Mouse (Mus musculus): ENCODE data around the gene Spin2-ps6. TPM values are rescaled to one million over a fixed set of nuclear protein-coding genes. Genes with fewer than 3 reads are reported as not detected.
"Not testable (repeated sequence)": the region's sequence is repeated elsewhere in the genome, so short reads cannot be mapped to it uniquely, and the experiment has no call there.

The Spin2-ps6 gene
- polyA plus RNA-seq (2015; fragmentation: Nextera tagmentation; extraction: Ambion mirVana): not detected in 2 replicates

- H3K9ac ChIP-seq; ATAC-seq (ENCODE audit: low FRiP score, low read depth); H3K27me3 ChIP-seq; H3K4me1 ChIP-seq (replicated peaks); H3K27ac ChIP-seq (replicated peaks); H3K36me3 ChIP-seq; H3K4me3 ChIP-seq; H3K4me2 ChIP-seq; H3K9me3 ChIP-seq: not testable (repeated sequence)
- 90% methylated on average over 1 of the region's 3 CpGs for WGBS
Observed at GRCm38 (mm10) chrX:33234569-33234968, at the start of gene Spin2-ps6. TSS of gene Spin2-ps6 (plus strand) at chrX:33234869.

Other genes with a start within 250 kb of the Spin2-ps6 start
- gene Btbd35f12, start 78.5 kb downstream of the Spin2-ps6 start, polyA plus RNA-seq (2015; fragmentation: Nextera tagmentation; extraction: Ambion mirVana): not detected in 2 replicates

Measured in hindbrain, embryonic 15.5 days (tissue).